Mouse (Mus musculus): ENCODE measurements at regions not wholly inside any gene's neighbourhood (a gene's known extent, or its start where the extent isn't known, plus 50 kb on each side); places are given as distances from the start of the nearest gene placed in this dataset.
"Not testable (repeated sequence)": the region's sequence is repeated elsewhere in the genome, so short reads cannot be mapped to it uniquely, and the experiment has no call there.

GRCm38 (mm10) chr8:93443631-93444030 is 64.1 kb upstream of the Ces1h start:
- not testable (repeated sequence) for DNase-seq (ENCODE audit: low spot score in 2 of 2)

- DNase-seq (ENCODE audit: low spot score in 2 of 2) = no peak
These were observed 62.4 kb upstream of the Ces1h start for GRCm38 (mm10) chr8:93441936-93442335.

- DNase-seq (ENCODE audit: low spot score in 2 of 2) = not testable (repeated sequence)
These were observed 57.1 kb upstream of the Ces1h start for GRCm38 (mm10) chr8:93436586-93436985.

- DNase-seq (ENCODE audit: low spot score in 2 of 2) = peak in 1 of 2 experiments; percentile 21
These were observed 51.1 kb upstream of the Ces1h start for GRCm38 (mm10) chr8:93430637-93431036.

All from spleen, postnatal 10 days (tissue).